Mouse (Mus musculus) 416B (cell line): ENCODE measurements around the gene Coq4.

ENCODE experiments used
- DNase-seq: peaks from one replicate; pipeline ENCODE4 v3.0.0; 2011; ENCODE audit warnings: low read depth

Coq4 gene

DNA sequence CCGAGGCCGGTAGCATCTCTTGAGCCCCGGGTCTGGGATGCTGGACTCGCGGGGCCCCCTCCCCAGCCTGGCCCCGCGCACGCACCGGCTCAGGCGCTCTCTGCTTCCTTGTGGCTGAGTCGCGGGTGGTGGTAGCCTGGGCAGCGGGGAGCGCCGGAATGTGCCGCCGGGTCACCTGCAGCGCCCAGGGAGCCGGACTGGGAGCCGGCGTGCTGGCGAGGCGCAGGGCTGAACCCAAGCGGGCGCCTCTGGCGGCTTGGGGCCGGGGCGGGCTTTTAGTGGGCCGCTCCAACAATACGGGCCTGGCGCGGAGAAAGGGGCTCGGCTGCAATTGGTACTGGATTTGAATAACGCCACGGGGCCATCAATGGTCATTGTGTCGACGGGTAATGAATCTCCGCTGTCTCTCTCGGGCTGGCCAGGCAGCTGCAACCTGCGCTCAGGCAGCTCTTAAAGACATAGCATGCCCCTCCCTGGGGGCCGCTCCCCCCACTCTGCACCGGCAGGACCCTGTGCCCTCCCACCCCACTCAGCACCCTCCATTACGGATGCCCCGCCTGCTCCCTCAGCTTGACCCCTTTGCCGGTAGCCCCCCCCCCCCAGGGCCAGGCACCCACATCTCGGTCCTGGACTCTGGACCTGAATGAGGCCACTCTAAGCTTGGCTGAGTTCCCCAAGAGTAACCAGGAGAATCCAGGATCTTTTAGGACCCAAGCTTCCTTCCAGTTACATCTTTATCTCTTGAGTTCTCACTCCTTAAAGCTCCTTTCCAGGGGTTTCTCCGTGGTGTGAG, 59.0 kb downstream of the Coq4 start:
- no peak for DNase-seq

DNA sequence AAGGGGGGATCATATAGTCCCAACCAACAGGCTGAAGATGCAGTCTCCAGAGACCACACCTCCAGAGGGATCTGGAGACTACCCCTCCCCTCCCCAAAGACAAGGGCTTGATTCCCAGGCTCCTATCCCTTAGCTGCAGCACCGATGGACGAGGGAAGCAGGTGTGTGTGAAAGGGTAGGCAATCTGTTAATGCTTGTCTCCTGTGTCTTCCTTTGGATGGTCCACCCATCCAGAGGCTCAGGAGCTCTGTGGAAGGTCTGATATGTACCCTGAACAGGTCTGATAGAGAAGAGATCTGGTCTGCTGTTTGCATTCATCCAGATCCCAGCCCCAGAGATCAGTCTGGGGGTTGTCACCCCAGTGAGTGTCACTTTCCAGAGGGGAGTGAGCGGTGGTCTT, 59.6 kb downstream of the Coq4 start:
- no peak for DNase-seq
